Mouse (Mus musculus) cerebellum, adult 11-12 months (tissue): Measurements from ENCODE around the gene 9230112D13Rik.
A peak's percentile ranks its signal among the peaks of the same experiment; 100 is the strongest.

Source experiments
- DNase-seq: peaks from one replicate; pipeline ENCODE4 v3.0.0; 2022

Gene 9230112D13Rik

DNA sequence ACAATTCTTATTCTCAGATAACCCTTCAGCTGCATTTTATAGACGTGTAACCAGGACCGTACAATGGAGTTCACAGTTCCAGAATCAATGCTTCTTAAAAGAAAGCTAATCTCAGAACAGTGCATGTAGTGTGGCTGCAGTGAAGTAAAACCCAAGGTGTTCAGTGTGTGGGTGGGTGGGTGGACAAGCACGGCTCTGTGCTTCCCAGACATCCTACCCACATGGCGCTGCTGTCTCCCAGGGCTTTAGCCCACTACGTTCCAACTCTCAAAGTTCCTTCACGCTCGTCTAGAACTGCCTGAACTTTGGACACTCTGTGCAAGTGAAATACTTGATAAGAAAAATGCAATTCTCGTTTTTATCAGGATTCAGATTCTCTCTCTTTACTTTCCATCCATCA is at the start of gene 9230112D13Rik:
Gene 9230112D13Rik, minus strand, starts transcription at position 101 of the 400 bp plus-strand sequence.
- no peak for DNase-seq

DNA sequence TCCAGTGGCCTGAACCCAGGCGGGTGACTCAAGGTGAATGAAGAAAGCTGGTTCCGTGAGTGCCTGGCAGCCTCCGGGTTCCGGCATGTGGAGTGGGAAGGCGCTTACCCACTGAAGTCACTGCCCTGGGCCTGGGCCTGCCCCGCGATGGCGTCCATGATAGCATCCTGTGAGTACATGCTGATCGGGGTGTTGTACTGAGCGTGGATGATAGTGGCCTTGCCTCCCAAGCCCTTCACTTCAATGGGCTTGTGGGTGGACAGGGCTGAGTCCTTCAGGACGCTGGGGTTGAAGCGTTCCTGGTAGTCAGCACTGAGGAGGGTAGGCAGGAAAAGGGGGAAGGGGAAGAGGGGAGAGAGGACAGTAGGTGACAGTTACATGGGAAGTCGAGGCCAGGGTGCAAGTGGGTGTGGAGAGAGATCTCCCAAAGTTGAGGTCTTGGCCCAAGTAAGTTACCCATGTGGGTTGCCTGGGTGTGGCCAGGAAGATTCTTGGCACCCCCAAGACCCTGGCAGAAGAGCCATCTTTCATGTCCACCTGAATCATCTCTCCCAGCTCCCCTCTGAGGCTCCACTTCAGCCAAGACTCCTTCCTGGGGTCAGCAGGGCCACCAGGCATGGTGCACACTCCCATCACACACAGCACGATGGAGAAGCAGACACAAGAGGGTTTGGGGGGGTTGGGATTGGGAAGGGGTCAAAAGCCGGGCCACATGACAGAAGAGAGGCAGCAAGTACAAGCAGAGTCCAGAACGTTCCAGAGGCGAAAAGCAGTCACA is 49.2 kb upstream of the 9230112D13Rik start:
- no peak for DNase-seq

DNA sequence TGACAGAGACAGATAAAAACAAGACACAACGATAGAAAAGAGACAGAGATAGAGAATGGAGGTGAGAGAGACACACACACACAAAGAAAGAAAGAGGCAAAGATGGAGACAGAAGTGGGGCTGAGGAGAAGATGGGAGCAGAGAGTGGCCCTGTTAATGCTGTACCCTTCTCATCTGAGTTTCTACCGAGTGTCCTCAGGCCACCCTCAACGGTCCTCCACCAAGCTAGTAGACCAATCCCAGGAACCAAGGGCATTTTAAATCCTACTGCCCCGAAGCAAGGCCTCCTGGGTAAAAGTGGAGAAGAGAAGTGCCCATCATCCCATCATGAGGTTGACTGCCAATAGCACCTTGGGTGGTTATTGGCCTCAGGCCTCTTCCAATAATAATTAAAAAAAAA is 48.3 kb upstream of the 9230112D13Rik start:
- DNase-seq, result no peak

DNA sequence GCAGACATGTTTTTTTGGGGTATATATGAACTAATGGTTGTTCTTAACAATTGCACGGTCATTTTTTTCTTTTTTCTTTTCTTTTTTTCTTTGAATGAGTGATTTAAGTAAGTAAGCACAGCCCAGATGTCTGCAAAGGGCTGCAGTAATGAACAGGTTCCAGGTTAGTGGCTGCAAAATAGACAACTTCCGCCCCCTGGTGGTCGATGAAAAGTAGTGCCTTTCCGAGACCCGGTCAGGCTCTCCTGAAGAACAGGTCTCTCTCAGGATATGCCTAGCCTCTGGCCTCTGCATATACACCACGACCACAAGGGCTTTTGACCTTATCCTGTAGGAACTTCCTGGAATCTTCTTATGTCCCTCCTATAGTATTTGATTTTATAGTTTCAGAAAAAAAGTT is 47.7 kb upstream of the 9230112D13Rik start:
- peak; percentile 74 for DNase-seq

DNA sequence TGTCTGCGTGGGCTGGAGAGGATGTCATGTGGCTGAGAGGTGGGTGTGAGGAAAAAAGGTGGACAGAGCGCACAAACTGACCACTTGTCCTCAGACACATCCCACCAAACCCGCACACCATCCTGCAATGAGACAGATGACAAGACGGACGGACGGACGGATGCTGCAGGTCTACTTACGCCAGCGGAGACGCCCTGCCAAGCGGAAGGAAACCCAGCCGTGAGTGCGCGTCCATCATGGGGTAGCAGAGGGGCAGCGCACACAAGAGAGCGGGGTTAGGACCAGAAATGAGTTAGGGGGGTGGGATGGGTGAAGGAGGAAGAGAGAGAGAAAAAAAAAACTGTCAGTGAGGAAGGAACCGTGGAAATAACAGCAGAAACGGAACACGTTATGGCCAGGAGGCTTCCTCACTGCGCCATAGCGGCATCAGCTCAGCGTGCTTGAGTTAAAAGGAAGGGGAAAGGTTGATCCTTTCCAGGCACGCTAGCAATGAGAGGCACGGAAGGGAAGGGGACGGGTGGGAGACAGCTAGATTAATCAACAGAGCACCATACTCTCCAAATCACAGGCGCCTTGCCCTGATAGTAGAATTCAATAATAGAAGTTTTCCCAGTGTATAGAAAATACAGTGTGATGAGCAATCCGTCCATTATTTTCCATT is 47.1 kb upstream of the 9230112D13Rik start:
- no peak for DNase-seq

DNA sequence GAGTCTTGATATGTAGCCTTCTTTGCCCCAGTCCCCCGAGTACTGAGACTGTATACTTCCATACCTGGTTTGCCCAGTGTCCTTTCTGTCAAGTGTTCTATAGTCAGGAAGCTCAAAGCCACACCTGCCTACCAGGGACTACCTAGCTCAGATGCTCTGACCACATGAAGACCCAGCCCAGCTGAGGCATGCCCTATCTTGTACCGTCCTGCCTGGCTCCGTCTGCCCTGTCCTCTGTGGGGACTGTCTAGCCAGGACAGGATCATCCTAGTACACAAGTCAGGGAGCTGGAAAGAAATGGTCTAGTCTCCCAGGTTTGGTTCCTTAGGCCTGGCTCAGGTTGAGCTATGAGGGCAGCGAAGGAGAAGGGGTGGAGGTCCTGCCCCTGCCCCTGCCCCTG is 46.0 kb upstream of the 9230112D13Rik start:
- DNase-seq, result no peak

DNA sequence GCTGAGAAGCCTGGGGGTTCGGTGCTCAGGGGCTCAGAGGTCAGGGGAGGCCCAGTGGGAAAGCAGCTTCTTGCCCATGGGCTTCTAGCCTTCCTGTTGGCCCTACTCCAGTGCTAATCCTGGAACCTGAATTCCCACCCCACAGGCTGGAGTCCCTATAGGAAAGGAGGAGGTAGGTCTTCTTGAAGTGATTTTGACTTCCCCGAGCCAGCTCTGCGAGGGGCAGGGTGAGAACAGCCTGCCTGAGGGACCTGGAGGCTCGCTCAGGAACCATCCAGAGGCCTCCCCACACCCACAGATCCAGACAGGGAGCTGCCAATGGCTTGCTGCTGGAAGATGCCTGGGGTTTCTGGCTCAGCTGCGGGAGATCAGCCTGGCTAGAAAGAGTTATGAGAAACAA is 45.1 kb upstream of the 9230112D13Rik start:
- no peak for DNase-seq

DNA sequence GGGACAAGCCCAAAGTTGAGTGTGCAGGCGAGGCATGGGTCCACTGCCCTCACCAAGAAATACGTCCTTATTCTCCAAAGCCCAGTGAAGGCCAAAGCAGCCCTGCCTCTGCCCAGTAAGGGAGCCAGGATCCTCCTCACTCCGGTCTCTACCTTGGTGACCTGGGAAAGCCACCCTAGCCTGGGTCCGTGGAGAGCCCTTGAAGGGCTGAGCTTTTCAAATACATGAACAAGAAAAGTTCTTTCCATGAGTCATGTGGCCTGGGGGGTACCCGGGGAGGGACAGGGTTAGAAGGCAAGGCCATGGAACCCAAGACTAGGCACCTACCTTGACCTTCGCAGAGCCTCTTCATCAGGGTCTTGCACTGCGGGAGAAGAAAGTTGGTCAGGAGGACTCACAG is 43.9 kb upstream of the 9230112D13Rik start:
- DNase-seq, result no peak

DNA sequence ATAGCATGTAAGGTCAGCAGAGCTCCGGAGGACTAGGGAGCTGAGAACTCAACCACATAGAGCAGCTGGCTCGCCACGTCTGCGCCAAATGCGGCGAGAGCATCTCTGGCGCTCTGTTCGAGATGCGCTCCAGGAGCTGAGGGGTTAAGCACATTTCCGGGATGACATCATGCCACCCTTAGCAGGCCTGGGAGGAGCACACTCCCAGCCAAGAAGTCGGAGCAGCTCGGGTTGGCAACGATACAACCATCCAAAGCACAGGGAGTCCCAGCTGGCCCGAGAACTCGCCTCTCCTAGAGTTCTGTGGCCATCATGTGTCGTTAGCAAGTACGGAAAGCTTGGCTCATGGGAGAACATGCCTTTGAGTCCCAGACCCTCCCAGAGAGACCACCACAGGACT is 43.1 kb upstream of the 9230112D13Rik start:
- no peak for DNase-seq

DNA sequence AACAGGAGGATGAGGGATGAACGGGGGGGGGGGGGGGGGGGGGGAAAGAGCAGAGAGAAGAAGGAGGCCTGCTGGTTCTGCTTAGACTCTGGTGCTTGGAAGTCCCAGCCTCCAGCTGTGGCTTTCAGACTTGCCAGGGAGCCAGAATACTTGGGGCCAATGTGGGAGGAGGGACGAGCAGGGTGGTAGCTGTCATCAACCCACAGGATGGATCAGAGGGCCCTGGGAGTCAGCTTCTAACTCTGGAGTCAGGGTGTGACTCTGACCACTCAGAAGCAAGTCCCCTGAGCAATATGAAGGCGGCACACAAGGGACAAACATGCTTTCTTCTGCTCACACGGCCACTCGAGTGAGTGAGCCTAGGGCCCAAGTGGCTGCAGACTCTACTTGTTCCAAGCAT is 42.0 kb upstream of the 9230112D13Rik start:
- DNase-seq, result no peak

DNA sequence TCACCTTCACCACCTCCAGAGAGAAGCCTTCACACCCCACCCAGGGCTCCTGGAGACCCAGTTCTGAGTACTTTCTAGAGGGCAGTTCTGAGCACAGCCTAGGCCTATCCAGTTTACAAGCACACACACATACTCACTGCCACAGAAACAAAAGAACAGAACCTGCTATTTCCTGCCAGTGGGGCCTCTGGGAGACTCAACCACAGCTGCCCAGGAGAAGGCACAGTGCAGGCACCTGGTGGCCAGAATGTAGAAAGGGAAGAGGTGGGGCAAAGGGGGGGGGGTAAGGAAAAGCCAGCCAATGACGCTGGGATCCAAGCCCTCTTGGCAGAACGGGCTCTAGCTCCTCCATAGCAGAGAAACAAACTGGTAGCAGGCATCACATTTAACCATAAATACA is 39.8 kb upstream of the 9230112D13Rik start:
- no peak for DNase-seq

DNA sequence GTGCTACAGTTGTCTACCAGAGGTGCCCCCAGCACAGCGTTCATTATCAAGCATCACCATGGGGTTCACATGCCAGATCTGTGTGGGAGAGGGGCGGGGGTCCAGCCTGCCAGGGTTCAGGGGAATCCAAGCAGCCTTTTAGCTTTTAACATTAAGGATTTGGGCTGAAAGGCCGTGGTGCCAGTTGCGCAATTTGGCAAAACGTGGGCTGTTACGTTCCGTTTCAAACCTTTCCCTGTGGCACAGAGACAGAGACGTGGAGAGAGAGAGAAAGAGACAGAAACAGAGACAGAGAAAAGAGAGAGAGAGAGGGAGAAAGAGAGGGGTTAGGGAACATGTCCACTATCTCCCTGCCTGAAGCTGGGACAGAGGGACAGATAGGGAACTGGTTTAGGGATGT is 39.0 kb upstream of the 9230112D13Rik start:
- no peak for DNase-seq

DNA sequence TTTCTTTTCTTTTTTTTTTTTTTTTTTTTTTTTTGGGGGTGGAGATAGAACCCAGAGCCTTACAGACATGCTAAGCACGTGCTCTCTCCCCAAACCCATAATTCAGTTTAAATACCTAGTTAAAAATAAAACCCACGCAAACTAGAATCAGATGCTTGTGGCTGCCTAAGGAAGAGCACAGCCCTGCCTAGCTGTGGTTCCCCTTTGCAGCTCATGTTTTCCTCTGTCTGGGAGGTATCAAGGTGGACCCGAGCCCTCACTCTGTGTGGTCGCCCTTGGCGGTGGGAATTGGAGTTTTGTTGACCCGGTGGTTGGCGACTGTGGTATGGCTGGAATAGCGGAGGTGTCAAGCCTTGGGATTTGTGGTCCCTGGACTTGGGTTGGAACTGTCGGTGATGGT is 36.3 kb upstream of the 9230112D13Rik start:
- no peak for DNase-seq

DNA sequence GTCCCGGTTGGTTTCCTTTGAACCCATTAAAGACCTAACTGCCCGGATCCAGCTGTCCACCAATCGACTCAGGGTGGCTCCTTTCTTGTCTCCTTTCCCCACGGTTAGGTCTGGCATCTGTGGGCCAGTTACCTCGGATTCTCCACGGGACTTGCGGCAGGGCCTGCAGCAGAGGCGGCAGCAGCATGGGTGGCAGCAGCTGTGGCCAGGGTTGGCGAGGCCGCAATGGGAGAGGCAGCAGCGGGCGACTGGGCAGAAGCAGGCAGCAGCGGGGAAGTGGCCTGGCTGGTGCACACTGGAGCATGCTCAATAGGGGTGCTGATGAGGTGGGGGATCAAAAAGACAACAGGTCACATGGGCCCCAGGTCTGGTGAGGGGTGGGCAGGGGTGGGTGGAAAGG is 32.6 kb upstream of the 9230112D13Rik start:
- no peak for DNase-seq

DNA sequence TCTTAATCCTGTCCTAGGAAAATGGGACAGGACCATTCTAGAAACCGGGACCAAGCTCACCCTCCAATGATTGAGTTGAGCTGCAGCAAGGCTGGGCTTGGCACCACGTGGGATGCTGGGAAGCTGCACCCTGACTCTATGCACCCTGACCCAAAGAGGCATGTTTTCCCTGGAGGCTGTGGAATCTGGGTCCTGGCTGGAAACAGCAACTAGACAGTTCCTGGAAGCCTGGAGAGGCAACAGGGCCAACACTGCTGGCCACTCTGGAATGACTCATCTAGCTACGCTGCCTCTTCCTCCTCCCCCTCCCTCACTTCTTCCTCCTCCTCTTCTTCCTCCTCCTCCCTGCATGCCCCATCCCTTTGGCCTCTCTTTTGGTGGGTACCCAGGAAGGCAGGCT is 31.4 kb upstream of the 9230112D13Rik start:
- DNase-seq, result no peak

DNA sequence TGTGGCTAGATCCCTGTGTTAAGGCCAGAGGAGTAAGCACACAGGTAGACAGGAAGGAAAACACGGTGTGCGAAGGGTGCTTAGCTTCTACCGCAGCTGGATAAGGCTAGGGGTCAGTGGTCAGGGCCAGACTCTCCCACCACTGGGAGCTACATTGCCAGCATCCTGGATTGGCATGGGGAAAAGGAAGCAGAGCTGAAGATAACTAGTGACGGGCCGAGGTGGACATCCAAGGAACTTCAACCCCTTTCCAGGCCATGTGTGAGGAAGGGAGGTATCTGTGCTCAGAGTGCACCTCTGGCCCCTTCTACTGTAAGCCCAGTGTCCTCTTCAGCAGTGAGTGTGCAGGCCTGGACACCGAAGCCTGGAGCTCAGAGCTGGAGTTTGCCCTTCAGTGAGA is 30.9 kb upstream of the 9230112D13Rik start:
- DNase-seq, result no peak

DNA sequence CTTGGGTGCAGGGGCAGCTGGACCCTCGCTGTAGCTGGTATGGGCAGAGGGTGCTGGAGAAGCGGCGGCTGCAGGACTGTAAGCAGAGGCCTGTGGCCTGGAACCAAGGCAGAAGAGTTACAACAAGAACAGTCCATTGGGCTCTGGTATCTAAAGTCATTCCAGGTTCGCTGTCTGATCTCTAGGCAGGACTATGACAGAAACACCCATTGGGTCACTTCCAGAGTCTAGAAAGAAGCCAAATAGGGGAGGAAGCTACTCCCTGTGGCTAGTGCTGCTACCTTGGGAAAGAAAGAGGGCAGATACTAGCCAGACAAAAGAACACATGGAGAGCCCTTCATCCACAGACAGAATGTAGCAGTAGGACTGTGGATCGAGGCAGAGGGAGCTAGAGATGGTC is 29.6 kb upstream of the 9230112D13Rik start:
- DNase-seq, result no peak

DNA sequence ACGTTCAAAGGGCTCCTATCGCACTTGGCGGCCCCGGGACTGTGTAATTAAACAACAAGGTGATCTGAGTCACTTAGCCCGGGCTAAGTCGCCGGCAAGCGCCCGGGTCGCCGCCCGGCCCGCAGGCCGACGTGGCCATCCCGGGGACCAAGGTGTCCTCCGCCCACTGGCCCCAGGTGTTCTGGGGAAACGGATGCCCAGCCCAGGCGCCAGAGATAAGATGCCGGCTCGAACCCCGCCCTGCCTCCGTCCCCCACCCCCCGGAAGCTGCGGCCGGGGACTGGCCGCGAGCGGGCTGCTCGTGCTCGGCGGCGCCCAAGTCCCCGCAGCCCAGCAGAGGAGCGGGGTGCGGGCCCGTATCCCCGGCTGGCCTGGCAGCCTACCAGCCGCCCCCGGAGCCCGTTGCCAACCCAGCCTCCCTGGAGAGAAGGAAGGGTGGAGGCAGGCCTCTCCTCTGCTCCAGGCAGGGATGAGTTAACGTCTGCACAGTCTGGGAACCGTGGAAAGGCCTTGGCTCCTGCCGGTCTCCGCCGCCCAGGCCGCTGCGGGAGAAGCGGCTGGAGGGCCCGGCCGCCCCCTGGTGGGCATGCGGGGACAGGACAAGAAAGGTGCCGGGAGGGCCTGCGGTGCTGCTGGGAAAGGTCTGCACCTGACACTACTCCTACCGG is 26.5 kb upstream of the 9230112D13Rik start:
- peak; percentile 87 for DNase-seq

DNA sequence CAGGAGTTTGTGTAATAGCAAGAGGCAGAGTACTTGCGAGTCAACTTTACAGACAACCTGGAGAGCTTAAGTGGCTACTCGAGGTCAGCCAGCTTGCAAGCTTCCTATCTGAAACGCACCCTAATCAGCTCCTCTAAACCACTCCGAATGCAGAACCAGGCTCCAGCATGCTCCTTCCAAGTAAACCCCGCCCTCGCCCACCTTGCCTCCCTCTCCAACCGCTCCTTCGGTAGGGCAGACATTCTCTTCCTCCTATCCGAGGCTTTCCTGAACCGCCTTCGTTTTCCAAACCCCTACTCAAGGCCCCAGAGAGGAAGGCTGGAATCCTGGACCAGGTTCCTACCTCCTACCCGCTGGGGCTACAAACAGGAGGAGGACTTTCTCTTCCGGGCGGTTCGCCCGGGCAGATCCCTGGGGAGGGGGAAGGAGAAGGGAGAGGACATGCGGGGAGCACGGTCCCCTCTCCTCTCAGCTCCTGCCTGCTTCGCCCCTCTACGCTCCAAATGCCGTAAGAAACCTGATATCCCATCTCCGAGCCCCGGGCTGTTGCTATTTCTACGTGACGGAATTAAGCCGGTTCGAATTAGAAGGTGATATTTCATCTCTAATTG is 25.9 kb upstream of the 9230112D13Rik start:
- peak; percentile 73 for DNase-seq

DNA sequence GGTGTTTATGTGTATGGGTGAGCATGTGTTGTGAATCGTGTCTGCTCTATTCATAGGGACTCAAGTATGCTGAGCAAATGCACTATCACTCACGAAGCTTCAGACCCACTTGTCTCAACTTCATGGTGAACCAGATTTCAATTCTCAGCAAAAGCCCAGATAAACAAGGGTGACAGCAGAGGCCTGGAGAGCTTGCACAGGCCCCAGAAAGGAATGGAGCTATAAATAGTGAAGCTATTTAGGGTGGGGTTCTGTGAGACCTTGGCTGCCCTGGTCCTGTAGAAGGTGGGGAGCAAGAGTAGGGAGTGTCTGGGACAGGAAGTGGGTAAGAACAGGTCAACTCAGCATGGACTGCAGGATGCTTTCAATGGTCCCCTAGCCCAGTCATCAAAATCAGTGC is 21.9 kb upstream of the 9230112D13Rik start:
- no peak for DNase-seq

DNA sequence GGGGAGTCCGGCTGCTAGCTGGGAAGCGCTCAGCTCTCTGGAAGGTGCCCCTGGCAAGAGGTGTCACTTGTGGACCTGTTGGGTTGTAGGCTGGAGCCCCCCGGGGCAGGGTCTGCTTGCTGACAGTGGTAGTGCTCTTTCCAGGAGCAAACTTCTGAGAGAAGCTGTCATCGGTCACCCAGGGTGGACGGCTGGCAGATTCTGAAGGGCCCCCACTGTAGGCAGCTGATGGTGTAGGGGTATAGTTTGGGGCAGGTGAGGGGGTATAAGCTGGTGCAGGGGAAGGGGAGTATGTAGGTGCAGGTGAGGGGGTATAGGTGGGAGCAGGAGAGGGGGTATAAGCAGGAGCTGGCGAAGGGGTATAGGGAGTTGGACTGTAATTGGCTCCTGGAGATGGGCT is 21.4 kb upstream of the 9230112D13Rik start:
- no peak for DNase-seq

DNA sequence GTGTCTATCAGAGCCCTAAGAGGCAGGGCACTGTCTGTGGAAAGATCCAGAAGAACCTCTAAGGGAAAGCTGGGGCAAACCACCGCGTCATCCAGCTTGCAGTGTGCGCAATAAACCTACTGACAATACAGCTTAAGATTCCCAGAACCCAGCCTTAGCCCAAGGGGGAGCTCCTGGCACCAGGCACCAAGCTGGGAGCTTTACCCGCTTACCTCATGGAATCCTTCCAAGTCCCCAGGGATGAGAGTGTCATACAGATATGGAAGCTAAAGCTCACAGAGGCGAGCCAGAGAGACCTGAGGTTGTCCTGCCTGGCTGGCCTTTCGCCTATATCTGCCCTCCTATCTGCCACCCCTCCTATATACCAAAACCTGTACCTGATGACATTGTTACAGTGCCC is 21.0 kb upstream of the 9230112D13Rik start:
- no peak for DNase-seq

DNA sequence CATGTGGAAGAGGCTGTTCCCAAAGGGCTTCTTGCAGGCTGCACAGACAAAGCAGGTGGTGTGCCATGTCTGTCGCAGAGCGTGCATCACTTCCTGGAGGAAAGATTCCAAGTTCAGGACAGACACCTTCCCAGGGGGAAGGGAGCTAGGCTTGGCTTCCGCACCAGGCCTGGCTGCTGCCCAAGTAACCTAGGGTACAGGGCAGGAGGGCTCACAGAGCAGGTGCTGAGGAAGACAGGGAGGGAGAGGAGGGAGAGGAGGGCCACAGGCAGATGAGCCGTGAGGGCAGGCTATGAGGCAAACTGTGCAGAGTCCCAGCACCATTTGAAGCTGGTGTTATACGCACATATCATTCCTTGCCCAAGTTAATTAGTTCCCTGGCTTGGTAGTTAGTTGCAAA is 19.3 kb upstream of the 9230112D13Rik start:
- DNase-seq, result no peak

DNA sequence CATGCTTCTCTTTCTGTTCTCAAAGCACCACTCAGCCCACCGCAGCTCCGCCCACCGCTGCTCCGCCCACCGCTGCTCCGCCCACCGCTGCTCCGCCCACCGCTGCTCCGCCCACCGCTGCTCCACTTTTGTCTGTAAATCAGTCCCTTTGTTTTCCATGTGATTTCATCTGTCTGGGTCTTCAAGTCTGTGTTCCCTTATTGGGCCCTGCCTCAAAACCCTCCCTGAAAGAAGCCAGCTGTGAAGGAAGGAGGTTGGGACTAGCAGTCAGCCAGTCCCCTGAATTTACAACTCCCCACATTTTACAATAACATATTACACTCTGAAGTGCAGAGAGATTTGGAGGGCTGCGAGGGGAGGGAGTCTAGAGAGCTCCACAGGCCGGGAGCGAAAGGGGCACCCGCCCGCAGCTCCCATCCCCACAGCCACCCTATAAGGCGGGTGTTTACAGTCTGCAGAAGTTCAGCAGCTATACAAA is 18.1 kb upstream of the 9230112D13Rik start:
- DNase-seq, result no peak
